Mouse (Mus musculus): ENCODE measurements around the gene Gm11214.

DNA sequence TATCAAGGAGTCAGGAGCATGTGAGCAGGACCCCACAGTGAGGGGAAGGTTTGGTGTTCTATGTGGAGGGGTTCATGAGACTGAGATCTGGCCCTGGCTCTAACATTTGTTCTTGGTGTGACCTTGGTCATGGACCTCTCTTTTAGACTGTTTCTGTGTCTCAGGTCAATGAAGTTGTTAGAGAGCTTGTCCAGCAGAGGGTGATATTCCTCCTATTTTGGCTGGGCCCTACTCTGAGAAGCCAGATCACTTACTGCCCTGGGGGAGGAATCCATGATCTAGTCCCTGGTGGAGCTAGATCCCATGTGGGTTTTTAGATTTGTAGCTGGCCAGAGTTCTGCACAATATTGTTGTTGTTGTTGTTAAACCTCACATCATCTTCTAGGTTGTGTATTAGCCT, 23.0 kb upstream of the Gm11214 start:
- TF ChIP-seq CTCF (IDR thresholded peaks at IDR 0.05; ENCODE audit: borderline replicate concordance, insufficient read depth, low read length) (no peak), POLR2A (IDR thresholded peaks at IDR 0.05; ENCODE audit: low read depth, low read length) (no peak)

Measured in embryonic fibroblast, embryonic 13.5 days (primary cell).